8 mouse cellular contexts compared by ENCODE assay signal in the genomic region with DNA sequence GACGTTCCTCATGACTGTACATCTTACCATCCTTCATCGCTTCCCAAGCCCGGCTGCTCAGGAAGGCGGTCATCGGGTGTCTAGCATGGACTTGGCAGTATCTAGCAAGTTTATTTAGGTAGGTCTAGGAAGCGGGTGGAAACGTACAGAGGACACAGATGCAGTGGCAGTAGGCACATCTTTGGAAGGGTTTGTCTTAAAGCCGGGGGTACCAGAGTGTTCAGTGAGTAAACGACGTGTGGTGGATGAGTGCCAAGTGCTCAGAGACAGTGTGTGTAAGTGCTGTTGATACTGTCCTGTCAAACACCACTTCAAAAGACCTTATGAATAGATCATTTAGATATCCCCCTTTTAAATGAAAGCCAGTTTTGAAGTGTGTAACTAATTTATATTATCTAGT. TPM values are rescaled to one million over a fixed set of nuclear protein-coding genes. Genes with fewer than 3 reads are reported as not detected.
DNase-seq lines count a peak whose midpoint lies in the region; ATAC-seq and TF ChIP-seq lines count a peak whose summit lies in the region.

No protein-coding gene starts in this region.

- peak overlapping the region; percentile 67 for H3K4me3 ChIP-seq in liver, embryonic 11.5 days (ENCODE audit: low read depth, low read length)
- H3K4me3 ChIP-seq in embryonic facial prominence, embryonic 14.5 days (ENCODE audit: low read depth, low read length): peak overlapping the region; percentile 67
- peak overlapping the region; percentile 65 for H3K4me3 ChIP-seq in limb, embryonic 11.5 days (ENCODE audit: low read depth, low read length)
- peak overlapping the region; percentile 20; the same call in 1 of the 2 replicates for H3K4me3 ChIP-seq in olfactory bulb, adult 2 months (ENCODE audit: insufficient read depth, low read depth, low read length)
- no peak overlapping the region for H3K4me3 ChIP-seq in thymus, adult 2 months (ENCODE audit: control insufficient read depth, insufficient read depth, low read length)

- no peaks in the 10 kb centered on the region; the same call in 1 of the 2 replicates for H3K4me1 ChIP-seq in liver, embryonic 11.5 days (replicated peaks; ENCODE audit: control insufficient read depth, insufficient read depth, low read length)
- peaks cover 7% of the 10 kb centered on the region; the same call in 1 of the 2 replicates for H3K4me1 ChIP-seq in embryonic facial prominence, embryonic 14.5 days (ENCODE audit: control insufficient read depth, insufficient read depth, low read length)
- 0 out of 2 replicates have a peak, but pooled peaks cover 3% of the 10 kb centered on the region for H3K4me1 ChIP-seq in limb, embryonic 11.5 days (ENCODE audit: control insufficient read depth, insufficient read depth, low read length)
- peaks cover 17% of the 10 kb centered on the region for H3K4me1 ChIP-seq in olfactory bulb, adult 2 months (ENCODE audit: control insufficient read depth, insufficient read depth, low read length)
- peaks cover 8% of the 10 kb centered on the region for H3K4me1 ChIP-seq in thymus, adult 2 months (replicated peaks; ENCODE audit: control insufficient read depth, insufficient read depth, low read length)

- WGBS in liver, embryonic 11.5 days: 63% methylated on average over 10 of the region's 10 CpGs
- 45% methylated on average over 10 of the region's 10 CpGs for WGBS in embryonic facial prominence, embryonic 14.5 days
- 49% methylated on average over 10 of the region's 10 CpGs for WGBS in limb, embryonic 11.5 days
- WGBS in olfactory bulb, adult 2 months: 49% methylated on average over 10 of the region's 10 CpGs
- WGBS in thymus, adult 2 months: 66% methylated on average over 10 of the region's 10 CpGs

- no peak overlapping the region for H3K27ac ChIP-seq in liver, embryonic 11.5 days (ENCODE audit: low read depth, low read length)
- H3K27ac ChIP-seq in embryonic facial prominence, embryonic 14.5 days (replicated peaks; ENCODE audit: low read depth, low read length): no peak overlapping the region; the same call in 1 of the 2 replicates
- H3K27ac ChIP-seq in limb, embryonic 11.5 days (replicated peaks; ENCODE audit: low read depth, low read length): no peak overlapping the region
- no peak overlapping the region for H3K27ac ChIP-seq in olfactory bulb, adult 2 months (ENCODE audit: insufficient read depth, low read depth, low read length)
- no peak overlapping the region for H3K27ac ChIP-seq in thymus, adult 2 months (ENCODE audit: control insufficient read depth, insufficient read depth, low read length)

- H3K4me2 ChIP-seq in liver, embryonic 11.5 days: peak overlapping the region; percentile 87
- peak overlapping the region; percentile 80 for H3K4me2 ChIP-seq in embryonic facial prominence, embryonic 14.5 days (ENCODE audit: low read depth, low read length)
- peak overlapping the region; percentile 72 for H3K4me2 ChIP-seq in limb, embryonic 11.5 days (ENCODE audit: low read depth, severe bottlenecking)

- no peaks in the 10 kb centered on the region for H3K9me3 ChIP-seq in liver, embryonic 11.5 days (ENCODE audit: control insufficient read depth, low read length)
- no peaks in the 10 kb centered on the region for H3K9me3 ChIP-seq in embryonic facial prominence, embryonic 14.5 days (ENCODE audit: control insufficient read depth, low read length)
- no peaks in the 10 kb centered on the region for H3K9me3 ChIP-seq in limb, embryonic 11.5 days (ENCODE audit: control insufficient read depth, low read length)

- TF ChIP-seq POLR2A in olfactory bulb, adult 2 months (IDR thresholded peaks at IDR 0.05; ENCODE audit: insufficient read depth, low read depth, low read length): no peak
- TF ChIP-seq POLR2A in thymus, adult 2 months (IDR thresholded peaks at IDR 0.05; ENCODE audit: control insufficient read depth, extremely low read depth, insufficient read depth, low read length, poor library complexity): no peak

- H3K27me3 ChIP-seq in liver, embryonic 11.5 days (replicated peaks; ENCODE audit: control insufficient read depth, insufficient read depth, low read length): no peaks in the 10 kb centered on the region
- no peaks in the 10 kb centered on the region for H3K27me3 ChIP-seq in embryonic facial prominence, embryonic 14.5 days (replicated peaks; ENCODE audit: control insufficient read depth, insufficient read depth, low read length)
- no peaks in the 10 kb centered on the region for H3K27me3 ChIP-seq in limb, embryonic 11.5 days (ENCODE audit: control insufficient read depth, insufficient read depth, low read length)
- H3K27me3 ChIP-seq in thymus, adult 2 months (ENCODE audit: control insufficient read depth, insufficient read depth, low read length): no peaks in the 10 kb centered on the region

- H3K9ac ChIP-seq in liver, embryonic 11.5 days (ENCODE audit: low read depth, low read length): no peak overlapping the region
- H3K9ac ChIP-seq in embryonic facial prominence, embryonic 14.5 days (ENCODE audit: low read depth, low read length): peak overlapping the region; percentile 81
- H3K9ac ChIP-seq in limb, embryonic 11.5 days (ENCODE audit: low read length): no peak overlapping the region; the same call in 1 of the 2 replicates

- DNase-seq in liver, embryonic 11.5 days (ENCODE audit: low spot score): no peak
- no peak for DNase-seq in liver
- peak; percentile 16 for DNase-seq in embryonic facial prominence, embryonic 14.5 days (ENCODE audit: low spot score)
- peak; percentile 28 for DNase-seq in limb, embryonic 11.5 days (ENCODE audit: low spot score)
- DNase-seq in thymus, adult 2 months: no peak
- DNase-seq in gastrocnemius, postnatal 14 days: no peak
- DNase-seq in cerebellum, postnatal 4 days (ENCODE audit: low spot score in 2 of 2): no peak

- intact Hi-C loops in gastrocnemius, postnatal 14 days (cut with DNase I; ENCODE audit: low total_unique reads): no loop called here

- H3K36me3 ChIP-seq in liver, embryonic 11.5 days (ENCODE audit: control insufficient read depth, insufficient read depth, low read length): peaks cover 12% of the 10 kb centered on the region
- peaks cover 34% of the 10 kb centered on the region for H3K36me3 ChIP-seq in embryonic facial prominence, embryonic 14.5 days (ENCODE audit: control insufficient read depth, insufficient read depth, low read length)
- H3K36me3 ChIP-seq in limb, embryonic 11.5 days (ENCODE audit: control insufficient read depth, insufficient read depth, low read length): peaks cover 10% of the 10 kb centered on the region; the same call in 1 of the 2 replicates
- peaks cover 16% of the 10 kb centered on the region for H3K36me3 ChIP-seq in thymus, adult 2 months (ENCODE audit: control insufficient read depth, insufficient read depth, low read length)

- ATAC-seq in liver, embryonic 11.5 days (replicated peaks; ENCODE audit: low FRiP score): no peak
- ATAC-seq in embryonic facial prominence, embryonic 14.5 days (ENCODE audit: low read depth): no peak
- no peak for ATAC-seq in limb, embryonic 11.5 days (ENCODE audit: insufficient number of reproducible peaks, low FRiP score, low TSS enrichment, low read depth)

- TF ChIP-seq CTCF in olfactory bulb, adult 2 months (IDR thresholded peaks at IDR 0.05; ENCODE audit: insufficient read depth, low read depth, low read length): no peak
- TF ChIP-seq CTCF in thymus, adult 2 months (IDR thresholded peaks at IDR 0.05; ENCODE audit: borderline replicate concordance, control insufficient read depth, extremely low read depth, insufficient read depth, low read length, poor library complexity): no peak

RNA-seq across cellular contexts. Expression of gene Lxn, which starts 1.1 kb away (rescaled TPM):
- 30.4 and 32.8 TPM in 2 replicates for polyA plus RNA-seq in liver, embryonic 11.5 days (2014; fragmentation: Nextera tagmentation; extraction: Ambion mirVana)
- polyA plus RNA-seq in embryonic facial prominence, embryonic 14.5 days (2014; fragmentation: Nextera tagmentation; extraction: Ambion mirVana): 105 and 107 TPM in 2 replicates
- polyA plus RNA-seq in limb, embryonic 11.5 days (2014; fragmentation: Nextera tagmentation; extraction: Ambion mirVana): 119 and 125 TPM in 2 replicates
- polyA plus RNA-seq in olfactory bulb, adult 2 months (2012; ENCODE audit: insufficient read depth, insufficient read length, low replicate concordance, missing spikeins): not detected in 2 replicates
- 45.3 and 51.5 TPM in 2 replicates for polyA plus RNA-seq in thymus, adult 2 months (2012; rRNA removed)
- 1 to 10 TPM; 8.2 to 9.9 TPM for total RNA-seq in gastrocnemius, postnatal 14 days (2021)

RNA-seq across cellular contexts. Expression of gene Gfm1, which starts 32.7 kb away (rescaled TPM):
- polyA plus RNA-seq in liver, embryonic 11.5 days (2014; fragmentation: Nextera tagmentation; extraction: Ambion mirVana): 83.3 and 96.1 TPM in 2 replicates
- polyA plus RNA-seq in embryonic facial prominence, embryonic 14.5 days (2014; fragmentation: Nextera tagmentation; extraction: Ambion mirVana): 47.2 and 53.5 TPM in 2 replicates
- polyA plus RNA-seq in limb, embryonic 11.5 days (2014; fragmentation: Nextera tagmentation; extraction: Ambion mirVana): 55.4 and 60.5 TPM in 2 replicates
- polyA plus RNA-seq in olfactory bulb, adult 2 months (2012; ENCODE audit: insufficient read depth, insufficient read length, low replicate concordance, missing spikeins): not detected in 2 replicates
- 14.9 and 17.8 TPM in 2 replicates for polyA plus RNA-seq in thymus, adult 2 months (2012; rRNA removed)
- total RNA-seq in gastrocnemius, postnatal 14 days (2021): 10 to 100 TPM; 86.4 to 91.9 TPM

RNA-seq across cellular contexts. Expression of gene Rarres1, which starts 52.7 kb away (rescaled TPM):
- polyA plus RNA-seq in liver, embryonic 11.5 days (2014; fragmentation: Nextera tagmentation; extraction: Ambion mirVana): 3.4 and 4.6 TPM in 2 replicates
- 4.0 and 5.6 TPM in 2 replicates for polyA plus RNA-seq in embryonic facial prominence, embryonic 14.5 days (2014; fragmentation: Nextera tagmentation; extraction: Ambion mirVana)
- polyA plus RNA-seq in limb, embryonic 11.5 days (2014; fragmentation: Nextera tagmentation; extraction: Ambion mirVana): 9.8 TPM in 2 replicates
- polyA plus RNA-seq in olfactory bulb, adult 2 months (2012; ENCODE audit: insufficient read depth, insufficient read length, low replicate concordance, missing spikeins): not detected in 2 replicates
- polyA plus RNA-seq in thymus, adult 2 months (2012; rRNA removed): 2.8 and 3.0 TPM in 2 replicates
- total RNA-seq in gastrocnemius, postnatal 14 days (2021): 1 to 10 TPM; 1.5 to 2.5 TPM

Comparison
In these comparisons a context has a peak if more than half of its experiments do, and no peak if none do; other contexts are left out.
1. DNase-seq: peak in embryonic facial prominence, embryonic 14.5 days (single experiment) and limb, embryonic 11.5 days (single experiment); none in liver, embryonic 11.5 days (single experiment), liver (single experiment), thymus, adult 2 months (single experiment), gastrocnemius, postnatal 14 days (single experiment) and cerebellum, postnatal 4 days (0 of 2).
2. RNA of gene Lxn, which starts 1.1 kb away (polyA plus RNA-seq): 119 to 125 TPM in limb, embryonic 11.5 days, 105 to 107 TPM in embryonic facial prominence, embryonic 14.5 days, 45.3 to 51.5 TPM in thymus, adult 2 months and 30.4 to 32.8 TPM in liver, embryonic 11.5 days; not detected in olfactory bulb, adult 2 months; every median in the first group is over 10 times any median in the second.
3. Peak in every context shown above with its lines, with median percentiles within 50 percentile points of each other: H3K4me2 ChIP-seq.